Mouse (Mus musculus): ENCODE measurements around the gene Tmem106c.

GRCm38 (mm10) chr15:98019047-98019446 lies 55.0 kb downstream of the Tmem106c start:
- TF ChIP-seq GATA1 (IDR thresholded peaks at IDR 0.05; ENCODE audit: low read length) (no peak), TAL1 (IDR thresholded peaks at IDR 0.05; ENCODE audit: low read length) (no peak)

Measured in erythroblast, embryonic 14.5 days (primary cell).